Mouse (Mus musculus): ENCODE results near the gene Itih3.

Itih3 gene

GRCm38 (mm10) chr14:30902628-30903027 lies 20.9 kb downstream of the Itih3 start:
- DNase-seq (ENCODE audit: low read depth, low spot score) = no peak

- no peak for DNase-seq (ENCODE audit: low read depth, low spot score)
Observed at GRCm38 (mm10) chr14:30899972-30900371, 23.6 kb downstream of the Itih3 start.

GRCm38 (mm10) chr14:30888271-30888732 lies 35.3 kb downstream of the Itih3 start:
- no peak for DNase-seq (ENCODE audit: low read depth, low spot score)

GRCm38 (mm10) chr14:30886204-30886603 lies 37.4 kb downstream of the Itih3 start, which contains the start of gene Itih4:
Itih4 (plus strand) TSS chr14:30886476.
- no peak for DNase-seq (ENCODE audit: low read depth, low spot score)

GRCm38 (mm10) chr14:30885298-30885697 lies 38.3 kb downstream of the Itih3 start:
- no peak for DNase-seq (ENCODE audit: low read depth, low spot score)

GRCm38 (mm10) chr14:30881718-30882108 lies 41.8 kb downstream of the Itih3 start:
- no peak for DNase-seq (ENCODE audit: low read depth, low spot score)

GRCm38 (mm10) chr14:30880811-30881717 lies 42.5 kb downstream of the Itih3 start:
- DNase-seq (ENCODE audit: low read depth, low spot score) = no peak

- DNase-seq (ENCODE audit: low read depth, low spot score) = no peak
Observed at GRCm38 (mm10) chr14:30880251-30880650, 43.3 kb downstream of the Itih3 start.

- DNase-seq (ENCODE audit: low read depth, low spot score) = peak; percentile 83
Observed at GRCm38 (mm10) chr14:30879794-30880193, 43.8 kb downstream of the Itih3 start.

GRCm38 (mm10) chr14:30878958-30879571 lies 44.5 kb downstream of the Itih3 start, which contains the start of gene Mustn1:
Mustn1 (plus strand) TSS chr14:30879200.
- no peak for DNase-seq (ENCODE audit: low read depth, low spot score)

- DNase-seq (ENCODE audit: low read depth, low spot score) = no peak
Observed at GRCm38 (mm10) chr14:30877827-30878226, 45.7 kb downstream of the Itih3 start.

GRCm38 (mm10) chr14:30876451-30876850 lies 47.1 kb downstream of the Itih3 start:
- DNase-seq (ENCODE audit: low read depth, low spot score) = no peak

- no peak for DNase-seq (ENCODE audit: low read depth, low spot score)
Observed at GRCm38 (mm10) chr14:30875955-30876354, 47.6 kb downstream of the Itih3 start.

GRCm38 (mm10) chr14:30875130-30875865 lies 48.3 kb downstream of the Itih3 start:
- DNase-seq (ENCODE audit: low read depth, low spot score) = no peak

- DNase-seq (ENCODE audit: low read depth, low spot score) = no peak
Observed at GRCm38 (mm10) chr14:30874095-30874700, 49.4 kb downstream of the Itih3 start.

GRCm38 (mm10) chr14:30870206-30871147 lies 53.1 kb downstream of the Itih3 start:
- DNase-seq (ENCODE audit: low read depth, low spot score) = no peak

GRCm38 (mm10) chr14:30869391-30869801 lies 54.2 kb downstream of the Itih3 start:
- no peak for DNase-seq (ENCODE audit: low read depth, low spot score)

- DNase-seq (ENCODE audit: low read depth, low spot score) = no peak
Observed at GRCm38 (mm10) chr14:30868826-30869225, 54.7 kb downstream of the Itih3 start.

GRCm38 (mm10) chr14:30867042-30867441 lies 56.5 kb downstream of the Itih3 start:
- peak; percentile 85 for DNase-seq (ENCODE audit: low read depth, low spot score)

GRCm38 (mm10) chr14:30865311-30865710 lies 58.2 kb downstream of the Itih3 start:
- DNase-seq (ENCODE audit: low read depth, low spot score) = no peak

Data from skeletal muscle tissue, adult 2 months (tissue).